Mouse (Mus musculus) liver, embryonic 15.5 days (tissue): Measurements from ENCODE around the gene Padi3. TPM values are rescaled to one million over a fixed set of nuclear protein-coding genes. Genes with fewer than 3 reads are reported as not detected.

Experiments used
- ATAC-seq: fragments of 200-750 bp; cut with Nextera tagmentation; 2 replicates; pipeline ENCODE4 v1.8.0; 2017; ENCODE audit warnings: moderate number of reproducible peaks, mild to moderate bottlenecking, moderate library complexity; ENCODE audit not compliant: insufficient read depth
- H3K27ac ChIP-seq: fragments of 300-500 bp; sonication (generic); replicated peaks from 2 replicates; pipeline ENCODE4 v1.5.1; 2015; ENCODE audit warnings: mild to moderate bottlenecking, inconsistent platforms
- H3K27me3 ChIP-seq: fragments of 300-500 bp; sonication (generic); 2 replicates; pipeline ENCODE4 v1.6.1; 2015; ENCODE audit warnings: mild to moderate bottlenecking, inconsistent platforms
- H3K36me3 ChIP-seq: fragments of 300-500 bp; sonication (generic); replicated peaks from 2 replicates; pipeline ENCODE4 v1.6.1; 2015; ENCODE audit warnings: moderate library complexity, mild to moderate bottlenecking, inconsistent platforms
- H3K4me1 ChIP-seq: fragments of 300-500 bp; sonication (generic); replicated peaks from 2 replicates; pipeline ENCODE4 v1.6.1; 2015; ENCODE audit warnings: inconsistent platforms
- H3K4me2 ChIP-seq: fragments of 300-500 bp; sonication (generic); 2 replicates; pipeline ENCODE4 v1.6.1; 2015; ENCODE audit warnings: moderate library complexity, mild to moderate bottlenecking, inconsistent platforms
- H3K4me3 ChIP-seq: fragments of 300-500 bp; sonication (generic); replicated peaks from 2 replicates; pipeline ENCODE4 v1.5.1; 2015; ENCODE audit warnings: mild to moderate bottlenecking, inconsistent platforms
- H3K9ac ChIP-seq: fragments of 300-500 bp; sonication (generic); 2 replicates; pipeline ENCODE4 v1.6.1; 2015; ENCODE audit warnings: moderate library complexity, mild to moderate bottlenecking, inconsistent platforms
- H3K9me3 ChIP-seq: fragments of 300-500 bp; sonication (generic); replicated peaks from 2 replicates; pipeline ENCODE4 v1.6.1; 2016; ENCODE audit warnings: inconsistent platforms
- WGBS: fragments of 180-500 bp; shearing (Covaris S2); methylation state at CpG from one replicate; pipeline ENCODE4 v1.1.7; 2015; ENCODE audit warnings: mixed read lengths; ENCODE audit not compliant: insufficient replicate concordance; 5-methylcytosine and 5-hydroxymethylcytosine counted together
- polyA plus RNA-seq: library from polyadenylated mRNA; unstranded; fragments of >200 nt; fragmentation: Nextera tagmentation; extraction: Ambion mirVana; gene quantifications from 2 replicates; pipeline ENCODE4 v1.2.1, GENCODE M21; 2015

Padi3 gene
- polyA plus RNA-seq, 1 experiment from 2014 or later: 0.17 TPM

GRCm38 (mm10) chr4:140842909-140843308 is 32.5 kb upstream of the Padi3 start:
- peaks cover 7% of the 10 kb centered on the region for H3K4me1 ChIP-seq
- H3K4me2 ChIP-seq: no peak overlapping the region
- 53% methylated on average over 1 of the region's 1 CpGs for WGBS
- no peak for ATAC-seq
- no peaks in the 10 kb centered on the region for H3K36me3 ChIP-seq
- peaks cover 59% of the 10 kb centered on the region for H3K27me3 ChIP-seq
- H3K9me3 ChIP-seq: no peaks in the 10 kb centered on the region
- H3K9ac ChIP-seq: no peak overlapping the region
- H3K27ac ChIP-seq: no peak overlapping the region
- H3K4me3 ChIP-seq: no peak overlapping the region

- H3K4me3 ChIP-seq: no peak overlapping the region
- no peak overlapping the region for H3K27ac ChIP-seq
- WGBS: 20% methylated on average over 8 of the region's 8 CpGs
- no peak for ATAC-seq
- no peak overlapping the region for H3K9ac ChIP-seq
- H3K4me2 ChIP-seq: no peak overlapping the region
- H3K4me1 ChIP-seq: peaks cover 24% of the 10 kb centered on the region
- no peaks in the 10 kb centered on the region for H3K9me3 ChIP-seq
- no peaks in the 10 kb centered on the region for H3K36me3 ChIP-seq
- peaks cover 51% of the 10 kb centered on the region for H3K27me3 ChIP-seq
These were observed 27.4 kb upstream of the Padi3 start for GRCm38 (mm10) chr4:140837879-140838278.

GRCm38 (mm10) chr4:140836208-140836866 is 25.9 kb upstream of the Padi3 start:
- Histone ChIP-seq H3K4me2 (no peak overlapping the region), H3K27ac (no peak overlapping the region), H3K27me3 (peaks cover 55% of the 10 kb centered on the region), H3K4me1 (peaks cover 27% of the 10 kb centered on the region), H3K9me3 (no peaks in the 10 kb centered on the region), H3K36me3 (no peaks in the 10 kb centered on the region), H3K9ac (no peak overlapping the region), H3K4me3 (no peak overlapping the region)
- ATAC-seq: no peak
- 63% methylated on average over 11 of the region's 11 CpGs for WGBS

GRCm38 (mm10) chr4:140835682-140836081 is 25.2 kb upstream of the Padi3 start:
- Histone ChIP-seq H3K27ac (no peak overlapping the region), H3K9me3 (no peaks in the 10 kb centered on the region), H3K4me1 (peaks cover 23% of the 10 kb centered on the region), H3K9ac (no peak overlapping the region), H3K4me2 (peak overlapping the region; percentile 31), H3K4me3 (no peak overlapping the region), H3K36me3 (no peaks in the 10 kb centered on the region), H3K27me3 (peaks cover 61% of the 10 kb centered on the region)
- ATAC-seq: peak; percentile 68
- WGBS: 2% methylated on average over 10 of the region's 10 CpGs

- Histone ChIP-seq H3K4me3 (no peak overlapping the region), H3K4me2 (no peak overlapping the region), H3K27me3 (peaks cover 73% of the 10 kb centered on the region), H3K36me3 (no peaks in the 10 kb centered on the region), H3K9me3 (no peaks in the 10 kb centered on the region), H3K4me1 (peaks cover 23% of the 10 kb centered on the region), H3K27ac (no peak overlapping the region), H3K9ac (no peak overlapping the region)
- 64% methylated on average over 6 of the region's 6 CpGs for WGBS
- ATAC-seq: no peak
These were observed 24.0 kb upstream of the Padi3 start for GRCm38 (mm10) chr4:140834327-140834934.

GRCm38 (mm10) chr4:140832821-140833220 is 22.4 kb upstream of the Padi3 start:
- WGBS: 50% methylated on average over 8 of the region's 8 CpGs

GRCm38 (mm10) chr4:140831808-140832207 is 21.4 kb upstream of the Padi3 start:
- H3K27me3 ChIP-seq: peaks cover 78% of the 10 kb centered on the region
- H3K4me3 ChIP-seq: no peak overlapping the region
- no peaks in the 10 kb centered on the region for H3K36me3 ChIP-seq
- 67% methylated on average over 4 of the region's 4 CpGs for WGBS
- ATAC-seq: no peak
- H3K9ac ChIP-seq: no peak overlapping the region
- no peak overlapping the region for H3K27ac ChIP-seq
- no peak overlapping the region for H3K4me2 ChIP-seq
- peaks cover 17% of the 10 kb centered on the region for H3K4me1 ChIP-seq
- H3K9me3 ChIP-seq: no peaks in the 10 kb centered on the region

More at GRCm38 (mm10) chr4:140832821-140833220, 22.4 kb upstream of the Padi3 start:
- ATAC-seq: no peak
- no peaks in the 10 kb centered on the region for H3K36me3 ChIP-seq
- no peak overlapping the region for H3K4me2 ChIP-seq
- no peak overlapping the region for H3K4me3 ChIP-seq
- H3K9ac ChIP-seq: no peak overlapping the region
- peaks cover 19% of the 10 kb centered on the region for H3K4me1 ChIP-seq
- no peaks in the 10 kb centered on the region for H3K9me3 ChIP-seq
- no peak overlapping the region for H3K27ac ChIP-seq
- peaks cover 81% of the 10 kb centered on the region for H3K27me3 ChIP-seq

GRCm38 (mm10) chr4:140827237-140827636 is 16.8 kb upstream of the Padi3 start:
- H3K27ac ChIP-seq: no peak overlapping the region
- H3K9me3 ChIP-seq: no peaks in the 10 kb centered on the region
- WGBS: 43% methylated on average over 3 of the region's 3 CpGs
- no peak for ATAC-seq
- H3K9ac ChIP-seq: no peak overlapping the region
- H3K4me2 ChIP-seq: no peak overlapping the region
- no peaks in the 10 kb centered on the region for H3K36me3 ChIP-seq
- H3K4me3 ChIP-seq: no peak overlapping the region
- H3K4me1 ChIP-seq: 0 out of 2 replicates have a peak, but pooled peaks cover 3% of the 10 kb centered on the region
- H3K27me3 ChIP-seq: peaks cover 53% of the 10 kb centered on the region

- no peak overlapping the region for H3K4me3 ChIP-seq
- H3K9ac ChIP-seq: no peak overlapping the region
- ATAC-seq: no peak
- H3K4me2 ChIP-seq: no peak overlapping the region
- no peaks in the 10 kb centered on the region for H3K36me3 ChIP-seq
- WGBS: 57% methylated on average over 11 of the region's 11 CpGs
- H3K9me3 ChIP-seq: no peaks in the 10 kb centered on the region
- no peaks in the 10 kb centered on the region for H3K4me1 ChIP-seq
- no peak overlapping the region for H3K27ac ChIP-seq
- H3K27me3 ChIP-seq: peaks cover 47% of the 10 kb centered on the region
These were observed 15.5 kb upstream of the Padi3 start for GRCm38 (mm10) chr4:140825942-140826341.

- H3K27me3 ChIP-seq: peaks cover 10% of the 10 kb centered on the region
- no peak overlapping the region for H3K27ac ChIP-seq
- no peak overlapping the region for H3K4me3 ChIP-seq
- no peaks in the 10 kb centered on the region for H3K9me3 ChIP-seq
- H3K36me3 ChIP-seq: no peaks in the 10 kb centered on the region
- no peak overlapping the region for H3K9ac ChIP-seq
- H3K4me2 ChIP-seq: no peak overlapping the region
- peaks cover 3% of the 10 kb centered on the region for H3K4me1 ChIP-seq
- no peak for ATAC-seq
- 51% methylated on average over 5 of the region's 5 CpGs for whole genome bisulfite sequencing
These were observed 11.5 kb upstream of the Padi3 start for GRCm38 (mm10) chr4:140821988-140822387.

- peaks cover 15% of the 10 kb centered on the region for H3K27me3 ChIP-seq
- peaks cover 48% of the 10 kb centered on the region for H3K4me1 ChIP-seq
- H3K36me3 ChIP-seq: no peaks in the 10 kb centered on the region
- 89% methylated on average over 8 of the region's 8 CpGs for WGBS
- no peak overlapping the region for H3K9ac ChIP-seq
- H3K27ac ChIP-seq: no peak overlapping the region
- ATAC-seq: no peak
- no peak overlapping the region for H3K4me3 ChIP-seq
- H3K9me3 ChIP-seq: no peaks in the 10 kb centered on the region
- no peak overlapping the region for H3K4me2 ChIP-seq
These were observed 7.0 kb upstream of the Padi3 start for GRCm38 (mm10) chr4:140817413-140817812.
